Mouse (Mus musculus): ENCODE measurements around the gene Socs2.

The Socs2 gene

DNA sequence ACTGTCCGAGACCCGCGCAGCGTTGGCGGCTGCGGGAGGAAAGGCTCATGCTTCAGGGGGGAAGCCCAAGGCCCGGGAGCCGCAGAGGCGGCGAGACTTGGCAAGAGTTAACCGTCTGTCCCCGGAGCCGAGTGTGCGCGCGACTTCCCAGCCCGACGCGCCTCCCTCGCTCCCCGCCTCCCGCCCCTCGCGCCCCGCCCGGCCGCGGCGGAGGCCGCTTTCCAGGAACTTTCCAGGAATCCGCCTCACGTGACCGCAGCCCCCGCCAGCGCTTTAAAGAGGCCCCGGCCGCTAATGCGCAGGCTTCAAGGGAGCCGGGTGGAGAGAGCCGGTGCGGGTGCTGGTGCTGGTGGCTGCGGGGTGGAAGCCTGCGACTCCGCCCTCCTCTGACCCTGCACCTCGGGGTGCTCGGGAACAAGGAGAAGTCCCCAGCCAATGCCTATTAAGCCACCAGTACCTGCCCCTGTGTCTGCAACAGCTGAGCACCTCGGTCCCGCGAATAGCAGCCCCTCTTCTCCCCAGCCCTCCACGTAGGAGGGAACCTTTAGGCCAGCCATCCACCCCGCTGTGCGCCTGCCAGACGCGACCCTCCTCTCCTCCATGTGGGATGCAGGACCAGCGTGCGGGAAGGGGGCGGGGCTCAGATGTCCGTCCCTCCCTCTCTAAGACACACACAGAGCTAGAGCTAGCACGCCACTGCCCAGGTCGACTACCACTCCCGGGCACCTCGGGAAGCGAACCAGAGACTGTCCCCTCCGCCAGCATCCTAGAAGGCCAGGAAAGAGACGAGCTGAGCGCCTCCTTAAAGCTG, at the start of gene Socs2:
Gene Socs2, minus strand, starts transcription at position 496 of the 811 bp plus-strand sequence.
- in situ Hi-C loops (cut with MboI; ENCODE audit: unreplicated experiment in 2 of 2), result loop anchor here (5.0 to 10.0 kb wide), 7 partner anchors 105 to 425 kb away; no protein-coding TSS in a partner anchor

- in situ Hi-C loops (cut with MboI; ENCODE audit: unreplicated experiment in 2 of 2), result loop anchor here (5.0 to 25.0 kb wide), 3 partner anchors 33 to 1053 kb away; no protein-coding TSS in a partner anchor
Observed at GRCm38 (mm10) chr10:95465485-95465896, 48.5 kb upstream of the Socs2 start.

DNA sequence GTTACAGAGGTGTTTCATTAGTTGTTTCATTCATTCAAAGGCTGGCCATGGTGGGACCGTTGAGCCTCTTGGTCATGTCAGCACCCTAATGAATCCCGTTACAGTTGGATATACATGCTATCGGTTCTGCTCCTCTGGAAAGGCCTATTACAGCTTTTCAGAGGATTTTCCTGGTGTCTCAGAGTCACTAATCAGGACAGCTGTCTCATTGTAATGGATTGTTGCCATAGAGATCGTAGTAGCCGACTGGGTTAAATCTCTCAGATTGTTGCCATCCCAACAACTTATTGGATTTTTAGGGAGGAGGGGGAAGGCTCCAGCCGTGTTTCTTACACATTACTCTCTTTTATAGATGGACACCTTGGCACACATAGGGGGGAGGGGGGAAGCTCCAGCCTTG, 47.5 kb upstream of the Socs2 start:
- in situ Hi-C loops (cut with MboI; ENCODE audit: unreplicated experiment in 2 of 2), result loop anchor here (25.0 kb wide), 2 partner anchors 852 to 1052 kb away; no protein-coding TSS in a partner anchor

DNA sequence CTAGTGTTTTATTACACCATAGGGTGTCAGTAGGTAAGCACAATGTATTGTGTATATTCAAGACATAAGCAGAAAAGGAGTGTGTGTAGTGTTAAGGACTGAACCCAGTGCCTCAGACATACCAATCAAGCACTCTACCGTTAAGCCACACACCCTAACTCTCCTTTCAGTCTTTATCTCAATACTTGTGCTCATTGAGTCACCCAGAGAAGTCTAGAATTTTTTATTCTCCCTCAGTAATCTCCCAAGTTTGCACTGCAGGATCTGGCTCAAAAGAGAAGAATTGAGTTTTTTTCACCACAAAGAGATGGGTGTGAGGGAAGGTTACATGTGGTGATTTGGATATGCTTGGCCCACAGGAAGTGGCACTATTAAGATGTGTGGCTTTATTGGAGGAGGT, 45.3 kb upstream of the Socs2 start:
- in situ Hi-C loops (cut with MboI; ENCODE audit: unreplicated experiment in 2 of 2), result loop anchor here (25.0 kb wide), 2 partner anchors 850 to 1050 kb away; no protein-coding TSS in a partner anchor

GRCm38 (mm10) chr10:95461053-95461553, 44.1 kb upstream of the Socs2 start:
- in situ Hi-C loops (cut with MboI; ENCODE audit: unreplicated experiment in 2 of 2), result loop anchor here (25.0 kb wide), 2 partner anchors 849 to 1049 kb away; no protein-coding TSS in a partner anchor

GRCm38 (mm10) chr10:95458050-95458806, 41.2 kb upstream of the Socs2 start:
- in situ Hi-C loops (cut with MboI; ENCODE audit: unreplicated experiment in 2 of 2), result loop anchor here (25.0 kb wide), 2 partner anchors 846 to 1046 kb away; no protein-coding TSS in a partner anchor

DNA sequence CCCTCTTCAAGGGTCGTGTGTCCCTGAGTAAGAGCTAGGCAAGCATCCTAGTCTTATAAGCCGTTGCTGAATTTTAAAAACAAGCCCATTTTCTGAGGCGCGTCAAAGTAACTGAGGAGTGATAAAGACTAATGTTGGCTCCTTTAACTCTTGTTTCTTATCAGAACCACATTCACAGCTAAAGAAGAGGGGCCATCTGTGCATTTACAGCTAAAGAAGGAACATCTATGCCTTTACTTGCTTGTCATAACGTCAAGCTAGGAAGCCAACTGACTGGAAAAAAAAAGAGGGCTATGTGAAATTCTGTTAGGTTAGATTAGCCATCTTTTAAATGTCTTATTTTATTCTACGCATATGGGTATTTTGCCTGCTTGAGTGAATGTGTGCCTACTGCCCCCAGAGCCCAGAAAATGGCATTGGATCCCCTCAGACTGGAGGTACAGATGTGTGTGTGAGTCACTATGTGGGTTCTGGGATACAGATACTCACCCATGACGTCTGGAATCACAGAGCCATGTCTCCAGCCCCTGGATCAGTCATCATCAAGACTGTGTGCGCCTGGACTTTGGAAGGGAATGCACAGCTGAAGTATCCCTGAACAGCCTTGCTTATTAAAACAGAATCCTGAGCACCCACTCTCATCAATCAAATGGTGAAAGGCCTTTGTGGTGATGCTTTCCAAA, 40.5 kb upstream of the Socs2 start:
- in situ Hi-C loops (cut with MboI; ENCODE audit: unreplicated experiment in 2 of 2), result loop anchor here (25.0 kb wide), 2 partner anchors 845 to 1045 kb away; no protein-coding TSS in a partner anchor

DNA sequence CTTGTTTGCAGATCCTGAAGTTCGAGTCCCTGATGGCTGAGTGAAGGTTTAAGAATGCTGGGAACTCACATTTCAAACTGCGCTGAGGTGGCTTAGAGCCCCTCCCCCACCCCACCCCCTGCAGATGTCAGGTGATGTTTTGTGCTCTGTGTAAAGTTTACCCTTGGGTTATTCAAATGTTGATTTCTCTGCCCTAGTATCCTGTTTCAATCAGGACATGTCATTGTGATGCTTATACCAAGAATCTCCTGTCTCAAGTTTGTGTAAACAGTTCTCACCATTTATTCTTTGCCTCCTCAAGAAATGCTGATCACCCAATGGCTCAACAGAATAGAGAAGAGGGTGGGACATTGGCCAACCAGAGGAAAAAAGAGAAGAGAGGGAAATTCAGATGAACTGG, 39.1 kb upstream of the Socs2 start:
- in situ Hi-C loops (cut with MboI; ENCODE audit: unreplicated experiment in 2 of 2), result loop anchor here (25.0 kb wide), 2 partner anchors 844 to 1044 kb away; no protein-coding TSS in a partner anchor

DNA sequence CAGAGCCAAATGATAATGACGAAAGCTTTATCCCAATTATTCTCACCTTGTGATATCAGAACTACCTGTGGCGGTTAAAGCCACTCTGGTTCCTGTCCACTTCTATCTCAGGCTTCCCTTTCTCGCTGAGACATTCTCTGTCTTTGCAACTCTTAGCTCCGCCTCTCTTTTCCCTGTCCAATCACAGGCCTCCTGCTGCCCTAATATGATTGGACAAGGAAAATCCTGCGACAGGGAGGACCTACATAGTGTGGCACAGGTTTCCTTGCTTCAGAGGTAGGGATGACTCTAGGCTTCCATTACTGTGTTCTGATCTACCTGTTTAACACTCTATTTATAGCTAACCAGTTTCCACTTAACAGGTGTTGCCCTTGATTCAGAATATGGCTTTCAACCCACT, 36.3 kb upstream of the Socs2 start:
- in situ Hi-C loops (cut with MboI; ENCODE audit: unreplicated experiment in 2 of 2), result loop anchor here (25.0 kb wide), 2 partner anchors 841 to 1041 kb away; no protein-coding TSS in a partner anchor

DNA sequence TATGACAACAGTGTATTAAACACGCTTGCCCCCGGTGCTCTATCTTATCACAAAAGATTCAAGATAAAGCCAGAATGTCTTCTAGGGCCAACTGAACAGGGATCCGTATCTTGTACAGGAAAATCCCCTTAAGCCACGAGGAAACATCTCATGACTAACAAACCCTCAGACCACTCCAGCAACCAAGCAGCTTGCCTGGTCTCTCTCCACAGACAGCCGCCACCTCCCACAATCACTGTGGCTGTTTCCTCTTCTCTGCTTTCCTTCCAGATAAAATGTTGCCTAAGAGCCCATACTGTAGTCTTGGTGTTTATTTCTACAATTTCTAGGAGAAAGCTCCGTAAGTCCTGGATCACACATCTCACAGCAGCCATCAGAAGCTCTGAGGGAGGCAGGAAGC, 32.1 kb upstream of the Socs2 start:
- in situ Hi-C loops (cut with MboI; ENCODE audit: unreplicated experiment in 2 of 2), result no loop called here

DNA sequence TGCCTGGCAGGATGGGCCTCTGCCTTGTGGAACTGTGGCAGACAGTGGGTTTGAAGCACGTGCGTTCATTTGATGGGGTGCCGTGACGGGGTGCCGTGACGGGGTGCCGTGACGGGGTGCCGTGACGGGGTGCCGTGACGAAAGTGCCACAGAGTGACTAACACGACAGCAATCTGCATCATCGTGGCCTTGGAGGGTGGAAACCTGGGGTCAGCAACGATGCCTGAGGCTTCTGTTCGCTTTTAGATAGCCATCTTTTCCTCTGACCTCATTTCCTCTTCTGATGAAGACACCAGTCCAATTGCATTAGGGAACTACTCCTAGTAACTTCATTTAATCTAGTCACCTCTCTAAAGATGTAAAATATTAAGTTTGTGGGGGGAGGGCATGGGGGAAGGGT, 31.0 kb upstream of the Socs2 start:
- in situ Hi-C loops (cut with MboI; ENCODE audit: unreplicated experiment in 2 of 2), result no loop called here

- in situ Hi-C loops (cut with MboI; ENCODE audit: unreplicated experiment in 2 of 2), result no loop called here
Observed at GRCm38 (mm10) chr10:95445104-95446056, 28.4 kb upstream of the Socs2 start.

GRCm38 (mm10) chr10:95442334-95442733, 25.4 kb upstream of the Socs2 start:
- in situ Hi-C loops (cut with MboI; ENCODE audit: unreplicated experiment in 2 of 2), result no loop called here

DNA sequence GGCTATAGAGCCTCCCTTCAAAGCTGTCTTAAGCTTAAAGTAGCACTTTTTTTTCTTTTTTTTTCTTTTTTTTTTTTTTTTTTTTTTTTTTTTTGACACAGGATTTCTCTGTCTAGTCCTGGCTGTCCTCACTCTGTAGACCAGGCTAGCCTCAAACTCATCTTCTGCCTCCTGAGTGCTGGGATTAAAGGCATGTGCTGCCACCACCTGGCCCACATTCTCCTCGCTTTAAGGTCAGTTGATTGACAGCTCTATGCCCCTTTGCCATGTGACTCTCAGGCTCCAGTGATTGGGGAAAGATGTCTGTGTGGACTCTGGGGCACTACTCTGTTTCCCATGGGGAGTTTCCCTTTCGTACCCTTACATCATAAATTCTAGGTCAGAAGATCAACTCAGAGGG, 23.6 kb upstream of the Socs2 start:
- in situ Hi-C loops (cut with MboI; ENCODE audit: unreplicated experiment in 2 of 2), result no loop called here

GRCm38 (mm10) chr10:95439718-95440339, 22.8 kb upstream of the Socs2 start:
- in situ Hi-C loops (cut with MboI; ENCODE audit: unreplicated experiment in 2 of 2), result no loop called here

- in situ Hi-C loops (cut with MboI; ENCODE audit: unreplicated experiment in 2 of 2), result no loop called here
Observed at GRCm38 (mm10) chr10:95438941-95439340, 22.0 kb upstream of the Socs2 start.

- in situ Hi-C loops (cut with MboI; ENCODE audit: unreplicated experiment in 2 of 2), result loop anchor here in 1 of 2 experiments (5.0 kb wide), 1 partner anchor 37 kb away; no protein-coding TSS in a partner anchor
Observed at GRCm38 (mm10) chr10:95430271-95430670, 13.3 kb upstream of the Socs2 start.

GRCm38 (mm10) chr10:95429111-95429510, 12.1 kb upstream of the Socs2 start:
- in situ Hi-C loops (cut with MboI; ENCODE audit: unreplicated experiment in 2 of 2), result no loop called here

Data from v-Abl transformed pro-B cells (cell line).